Mouse (Mus musculus): ENCODE results near the gene Cass4. TPM values are rescaled to one million over a fixed set of nuclear protein-coding genes. Genes with fewer than 3 reads are reported as not detected.

The Cass4 gene
- polyA plus RNA-seq, 1 experiment from 2014 or later: 0.14 TPM

- H3K36me3 ChIP-seq (replicated peaks): peaks cover 100% of the 10 kb centered on the region
These were observed 30.4 kb upstream of the Cass4 start for GRCm38 (mm10) chr2:172363176-172363575.

GRCm38 (mm10) chr2:172370411-172371223, 23.0 kb upstream of the Cass4 start, which contains the start of the genes Aurka and Cstf1:
TSS of gene Aurka (minus strand) at chr2:172370535.
TSS of gene Cstf1 (plus strand) at chr2:172370681.
- H3K4me3 ChIP-seq: peak within 1 kb of the TSS; percentile 87
- peaks cover 41% of the 10 kb centered on the region for H3K4me1 ChIP-seq
- peaks cover 66% of the 10 kb centered on the region for H3K36me3 ChIP-seq (replicated peaks)
- peak within 1 kb of the TSS; percentile 98 for H3K27ac ChIP-seq (replicated peaks)
- H3K9me3 ChIP-seq: no peaks in the 10 kb centered on the region
- no peaks in the 10 kb centered on the region for H3K27me3 ChIP-seq (replicated peaks; ENCODE audit: low read depth, poor library complexity, severe bottlenecking)
- peak; percentile 95 for DNase-seq (ENCODE audit: low spot score)
- WGBS: under 1% methylated on average over 66 of the region's 66 CpGs

More at GRCm38 (mm10) chr2:172363176-172363575, 30.4 kb upstream of the Cass4 start:
- Histone ChIP-seq H3K27ac (replicated peaks) (no peak overlapping the region), H3K27me3 (replicated peaks; ENCODE audit: low read depth, poor library complexity, severe bottlenecking) (no peaks in the 10 kb centered on the region), H3K4me3 (no peak overlapping the region), H3K9me3 (no peaks in the 10 kb centered on the region), H3K4me1 (peaks cover 15% of the 10 kb centered on the region)
- 86% methylated on average over 7 of the region's 7 CpGs for WGBS
- DNase-seq (ENCODE audit: low spot score): no peak

- peaks cover 66% of the 10 kb centered on the region for H3K36me3 ChIP-seq (replicated peaks)
- no peak for DNase-seq (ENCODE audit: low spot score)
- H3K9me3 ChIP-seq: no peaks in the 10 kb centered on the region
- H3K4me3 ChIP-seq: peak overlapping the region; percentile 87
- WGBS: under 1% methylated on average over 11 of the region's 11 CpGs
- peak overlapping the region; percentile 98 for H3K27ac ChIP-seq (replicated peaks)
- H3K4me1 ChIP-seq: peaks cover 41% of the 10 kb centered on the region
- no peaks in the 10 kb centered on the region for H3K27me3 ChIP-seq (replicated peaks; ENCODE audit: low read depth, poor library complexity, severe bottlenecking)
These were observed 22.3 kb upstream of the Cass4 start for GRCm38 (mm10) chr2:172371258-172371657.

GRCm38 (mm10) chr2:172376551-172376950, 17.0 kb upstream of the Cass4 start:
- no peak overlapping the region for H3K27ac ChIP-seq (replicated peaks)
- 92% methylated on average over 4 of the region's 4 CpGs for WGBS
- H3K4me1 ChIP-seq: peaks cover 8% of the 10 kb centered on the region
- no peak overlapping the region for H3K4me3 ChIP-seq
- no peaks in the 10 kb centered on the region for H3K27me3 ChIP-seq (replicated peaks; ENCODE audit: low read depth, poor library complexity, severe bottlenecking)
- H3K36me3 ChIP-seq (replicated peaks): peaks cover 91% of the 10 kb centered on the region
- H3K9me3 ChIP-seq: no peaks in the 10 kb centered on the region
- no peak for DNase-seq (ENCODE audit: low spot score)

- Histone ChIP-seq H3K9me3 (no peaks in the 10 kb centered on the region), H3K36me3 (replicated peaks) (peaks cover 96% of the 10 kb centered on the region), H3K27me3 (replicated peaks; ENCODE audit: low read depth, poor library complexity, severe bottlenecking) (no peaks in the 10 kb centered on the region), H3K27ac (replicated peaks) (no peak overlapping the region), H3K4me3 (no peak overlapping the region), H3K4me1 (peaks cover 3% of the 10 kb centered on the region)
- WGBS: 50% methylated on average over 5 of the region's 5 CpGs
- no peak for DNase-seq (ENCODE audit: low spot score)
These were observed 16.5 kb upstream of the Cass4 start for GRCm38 (mm10) chr2:172376999-172377515.

- no peaks in the 10 kb centered on the region for H3K4me1 ChIP-seq
- H3K36me3 ChIP-seq (replicated peaks): peaks cover 100% of the 10 kb centered on the region
- no peaks in the 10 kb centered on the region for H3K27me3 ChIP-seq (replicated peaks; ENCODE audit: low read depth, poor library complexity, severe bottlenecking)
- 80% methylated on average over 7 of the region's 7 CpGs for WGBS
- H3K27ac ChIP-seq (replicated peaks): no peak overlapping the region
- H3K9me3 ChIP-seq: no peaks in the 10 kb centered on the region
- no peak overlapping the region for H3K4me3 ChIP-seq
- peak; percentile 30 for DNase-seq (ENCODE audit: low spot score)
These were observed 15.3 kb upstream of the Cass4 start for GRCm38 (mm10) chr2:172378332-172378731.

GRCm38 (mm10) chr2:172380513-172380912, 13.1 kb upstream of the Cass4 start:
- DNase-seq (ENCODE audit: low spot score): no peak
- H3K27ac ChIP-seq (replicated peaks): no peak overlapping the region
- 94% methylated on average over 17 of the region's 17 CpGs for WGBS
- peaks cover 82% of the 10 kb centered on the region for H3K36me3 ChIP-seq (replicated peaks)
- no peaks in the 10 kb centered on the region for H3K27me3 ChIP-seq (replicated peaks; ENCODE audit: low read depth, poor library complexity, severe bottlenecking)
- no peak overlapping the region for H3K4me3 ChIP-seq
- H3K4me1 ChIP-seq: no peaks in the 10 kb centered on the region
- no peaks in the 10 kb centered on the region for H3K9me3 ChIP-seq

- no peaks in the 10 kb centered on the region for H3K27me3 ChIP-seq (replicated peaks; ENCODE audit: low read depth, poor library complexity, severe bottlenecking)
- H3K36me3 ChIP-seq (replicated peaks): peaks cover 74% of the 10 kb centered on the region
- WGBS: 93% methylated on average over 11 of the region's 11 CpGs
- no peaks in the 10 kb centered on the region for H3K9me3 ChIP-seq
- H3K4me3 ChIP-seq: no peak overlapping the region
- DNase-seq (ENCODE audit: low spot score): no peak
- no peak overlapping the region for H3K27ac ChIP-seq (replicated peaks)
- H3K4me1 ChIP-seq: no peaks in the 10 kb centered on the region
These were observed 12.3 kb upstream of the Cass4 start for GRCm38 (mm10) chr2:172381341-172381740.

- H3K27ac ChIP-seq (replicated peaks): no peak overlapping the region
- peaks cover 69% of the 10 kb centered on the region for H3K36me3 ChIP-seq (replicated peaks)
- H3K4me3 ChIP-seq: no peak overlapping the region
- H3K27me3 ChIP-seq (replicated peaks; ENCODE audit: low read depth, poor library complexity, severe bottlenecking): no peaks in the 10 kb centered on the region
- H3K9me3 ChIP-seq: no peaks in the 10 kb centered on the region
- no peaks in the 10 kb centered on the region for H3K4me1 ChIP-seq
- DNase-seq (ENCODE audit: low spot score): no peak
- 90% methylated on average over 12 of the region's 12 CpGs for WGBS
These were observed 11.7 kb upstream of the Cass4 start for GRCm38 (mm10) chr2:172381898-172382297.

GRCm38 (mm10) chr2:172384715-172385114, 8.9 kb upstream of the Cass4 start:
- Histone ChIP-seq H3K9me3 (no peaks in the 10 kb centered on the region), H3K27ac (replicated peaks) (no peak overlapping the region), H3K36me3 (replicated peaks) (peaks cover 40% of the 10 kb centered on the region), H3K4me3 (no peak overlapping the region), H3K4me1 (no peaks in the 10 kb centered on the region), H3K27me3 (replicated peaks; ENCODE audit: low read depth, poor library complexity, severe bottlenecking) (no peaks in the 10 kb centered on the region)
- no peak for DNase-seq (ENCODE audit: low spot score)
- WGBS: 96% methylated on average over 3 of the region's 3 CpGs

- no peaks in the 10 kb centered on the region for H3K27me3 ChIP-seq (replicated peaks; ENCODE audit: low read depth, poor library complexity, severe bottlenecking)
- 46% methylated on average over 6 of the region's 6 CpGs for WGBS
- peaks cover 7% of the 10 kb centered on the region; the same call in 1 of the 2 replicates for H3K4me1 ChIP-seq
- H3K4me3 ChIP-seq: no peak overlapping the region
- no peaks in the 10 kb centered on the region for H3K36me3 ChIP-seq (replicated peaks)
- no peaks in the 10 kb centered on the region for H3K9me3 ChIP-seq
- no peak for DNase-seq (ENCODE audit: low spot score)
- H3K27ac ChIP-seq (replicated peaks): no peak overlapping the region
These were observed 3.3 kb upstream of the Cass4 start for GRCm38 (mm10) chr2:172390341-172390740.

GRCm38 (mm10) chr2:172392041-172392521, 1.5 kb upstream of the Cass4 start:
- no peak overlapping the region for H3K4me3 ChIP-seq
- 81% methylated on average over 10 of the region's 10 CpGs for WGBS
- no peak overlapping the region for H3K27ac ChIP-seq (replicated peaks)
- peaks cover 15% of the 10 kb centered on the region for H3K4me1 ChIP-seq
- DNase-seq (ENCODE audit: low spot score): no peak
- H3K27me3 ChIP-seq (replicated peaks; ENCODE audit: low read depth, poor library complexity, severe bottlenecking): no peaks in the 10 kb centered on the region
- no peaks in the 10 kb centered on the region for H3K9me3 ChIP-seq
- no peaks in the 10 kb centered on the region for H3K36me3 ChIP-seq (replicated peaks)

GRCm38 (mm10) chr2:172394052-172394392, 428 bp downstream of the Cass4 start:
- peaks cover 15% of the 10 kb centered on the region for H3K4me1 ChIP-seq
- no peak overlapping the region for H3K4me3 ChIP-seq
- no peaks in the 10 kb centered on the region for H3K36me3 ChIP-seq (replicated peaks)
- WGBS: 78% methylated on average over 2 of the region's 2 CpGs
- H3K27ac ChIP-seq (replicated peaks): no peak overlapping the region
- no peaks in the 10 kb centered on the region for H3K27me3 ChIP-seq (replicated peaks; ENCODE audit: low read depth, poor library complexity, severe bottlenecking)
- no peak for DNase-seq (ENCODE audit: low spot score)
- H3K9me3 ChIP-seq: no peaks in the 10 kb centered on the region

Measured in embryonic facial prominence, embryonic 10.5 days (tissue).